Mouse (Mus musculus) midbrain, embryonic 15.5 days (tissue): ENCODE data around the gene Gm49711. TPM values are rescaled to one million over a fixed set of nuclear protein-coding genes. Genes with fewer than 3 reads are reported as not detected.

Experiments used
- ATAC-seq: fragments of 200-750 bp; cut with Nextera tagmentation; replicated peaks from 2 replicates; pipeline ENCODE4 v1.8.0; 2017; ENCODE audit warnings: moderate TSS enrichment
- H3K27ac ChIP-seq: fragments of 300-500 bp; sonication (generic); 2 replicates; pipeline ENCODE4 v1.5.1; 2015; ENCODE audit warnings: mild to moderate bottlenecking, inconsistent platforms
- H3K27me3 ChIP-seq: fragments of 300-500 bp; sonication (generic); replicated peaks from 2 replicates; pipeline ENCODE4 v1.6.1; 2015; ENCODE audit warnings: inconsistent platforms
- H3K36me3 ChIP-seq: fragments of 300-500 bp; sonication (generic); replicated peaks from 2 replicates; pipeline ENCODE4 v1.6.1; 2015; ENCODE audit warnings: inconsistent platforms
- H3K4me1 ChIP-seq: fragments of 300-500 bp; sonication (generic); 2 replicates; pipeline ENCODE4 v1.6.1; 2015; ENCODE audit warnings: inconsistent platforms
- H3K4me2 ChIP-seq: fragments of 300-500 bp; sonication (generic); 2 replicates; pipeline ENCODE4 v1.6.1; 2015; ENCODE audit warnings: inconsistent platforms, mild to moderate bottlenecking, moderate library complexity
- H3K4me3 ChIP-seq: fragments of 300-500 bp; sonication (generic); 2 replicates; pipeline ENCODE4 v1.5.1; 2015; ENCODE audit warnings: mild to moderate bottlenecking, inconsistent platforms
- H3K9ac ChIP-seq: fragments of 300-500 bp; sonication (generic); 2 replicates; pipeline ENCODE4 v1.6.1; 2015; ENCODE audit warnings: mild to moderate bottlenecking, inconsistent platforms
- H3K9me3 ChIP-seq: fragments of 300-500 bp; sonication (generic); 2 replicates; pipeline ENCODE4 v1.6.1; 2016; ENCODE audit warnings: inconsistent platforms
- WGBS: fragments of 180-500 bp; shearing (Covaris S2); methylation state at CpG from one replicate; pipeline ENCODE4 v1.1.7; 2015; ENCODE audit warnings: mixed read lengths; 5-methylcytosine and 5-hydroxymethylcytosine counted together
- polyA plus RNA-seq: library from polyadenylated mRNA; unstranded; fragments of >200 nt; fragmentation: Nextera tagmentation; extraction: Ambion mirVana; gene quantifications from 2 replicates; pipeline ENCODE4 v1.2.1, GENCODE M21; 2015

Gm49711 gene
- polyA plus RNA-seq, 1 experiment from 2014 or later, result 0.72 TPM

DNA sequence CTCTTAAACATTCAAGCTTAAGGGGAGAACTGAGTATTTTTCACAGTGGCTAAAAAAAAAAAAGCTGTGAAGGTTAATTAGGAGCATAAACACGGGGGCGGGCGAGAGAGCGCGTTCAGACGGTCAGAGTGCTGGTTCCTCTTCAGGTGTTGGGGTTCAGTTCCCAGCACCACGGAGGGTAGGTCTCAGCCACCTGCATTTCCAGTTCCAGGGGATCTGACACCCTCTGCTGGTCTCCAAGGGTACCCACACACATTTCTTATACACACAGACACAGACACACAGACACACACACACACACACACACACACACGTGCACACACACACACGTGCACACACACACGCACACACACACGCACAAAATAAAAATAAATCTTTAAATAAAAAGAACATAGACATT is 18.1 kb upstream of the Gm49711 start:
- Histone ChIP-seq H3K36me3 (no peaks in the 10 kb centered on the region), H3K4me3 (no peak overlapping the region), H3K27ac (no peak overlapping the region), H3K9ac (no peak overlapping the region), H3K27me3 (no peaks in the 10 kb centered on the region), H3K4me1 (no peaks in the 10 kb centered on the region), H3K9me3 (no peaks in the 10 kb centered on the region), H3K4me2 (no peak overlapping the region)
- ATAC-seq, result no peak
- WGBS, result 96% methylated on average over 11 of the region's 11 CpGs

DNA sequence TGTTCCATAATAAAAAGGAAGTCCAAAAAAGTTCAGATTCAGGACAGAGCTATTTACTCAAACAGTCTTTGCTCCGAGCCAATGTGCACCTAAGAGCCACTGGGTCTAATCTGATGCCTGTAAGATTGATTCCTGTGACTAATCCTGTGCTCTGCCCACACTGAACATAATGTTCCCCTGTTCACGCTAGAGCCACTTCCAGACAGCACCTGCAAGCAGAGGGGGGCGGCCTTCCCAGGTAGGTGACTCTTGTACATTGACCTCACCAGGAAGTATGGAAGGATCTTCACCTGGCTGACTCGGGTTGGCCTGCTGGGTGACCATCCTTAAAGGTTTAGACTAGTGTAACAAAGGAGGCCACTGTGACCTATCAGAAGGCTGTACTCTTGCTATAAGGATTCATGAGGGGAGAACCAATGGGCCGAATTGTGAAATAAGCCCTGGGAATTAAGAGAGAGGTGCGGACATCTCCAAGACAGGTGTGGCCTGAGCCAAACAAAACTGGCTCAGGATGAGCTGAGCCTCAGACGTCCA is 6.3 kb upstream of the Gm49711 start:
- Histone ChIP-seq H3K9ac (no peak overlapping the region), H3K9me3 (no peaks in the 10 kb centered on the region), H3K27me3 (no peaks in the 10 kb centered on the region), H3K36me3 (no peaks in the 10 kb centered on the region), H3K4me2 (no peak overlapping the region), H3K4me3 (no peak overlapping the region), H3K4me1 (no peaks in the 10 kb centered on the region), H3K27ac (no peak overlapping the region)
- 80% methylated on average over 7 of the region's 7 CpGs for WGBS
- ATAC-seq, result no peak

DNA sequence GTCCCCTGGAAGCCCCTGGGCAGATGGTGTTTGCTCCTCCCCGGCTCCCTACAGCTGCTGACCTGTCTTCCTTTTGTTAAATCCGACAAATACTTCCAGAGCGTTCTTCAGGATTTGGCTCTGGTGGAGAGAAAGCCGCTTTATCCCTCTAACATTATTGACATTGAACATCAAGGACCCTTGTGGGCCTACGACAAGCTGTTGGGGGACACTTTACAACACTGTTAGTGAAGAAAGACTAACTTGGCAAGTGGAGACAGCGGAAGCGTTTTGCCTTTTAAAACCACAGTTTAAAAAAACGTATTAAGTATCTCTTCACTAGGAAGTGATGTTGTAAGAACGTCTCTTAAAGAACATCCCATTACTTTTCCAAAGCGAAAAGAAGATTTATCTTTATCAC is 5.5 kb upstream of the Gm49711 start:
- no peak overlapping the region for H3K4me3 ChIP-seq
- no peaks in the 10 kb centered on the region for H3K36me3 ChIP-seq
- H3K27me3 ChIP-seq, result no peaks in the 10 kb centered on the region
- ATAC-seq, result no peak
- no peak overlapping the region for H3K27ac ChIP-seq
- H3K4me2 ChIP-seq, result no peak overlapping the region
- H3K9me3 ChIP-seq, result no peaks in the 10 kb centered on the region
- peaks cover 7% of the 10 kb centered on the region for H3K4me1 ChIP-seq
- 72% methylated on average over 10 of the region's 10 CpGs for WGBS
- no peak overlapping the region for H3K9ac ChIP-seq

DNA sequence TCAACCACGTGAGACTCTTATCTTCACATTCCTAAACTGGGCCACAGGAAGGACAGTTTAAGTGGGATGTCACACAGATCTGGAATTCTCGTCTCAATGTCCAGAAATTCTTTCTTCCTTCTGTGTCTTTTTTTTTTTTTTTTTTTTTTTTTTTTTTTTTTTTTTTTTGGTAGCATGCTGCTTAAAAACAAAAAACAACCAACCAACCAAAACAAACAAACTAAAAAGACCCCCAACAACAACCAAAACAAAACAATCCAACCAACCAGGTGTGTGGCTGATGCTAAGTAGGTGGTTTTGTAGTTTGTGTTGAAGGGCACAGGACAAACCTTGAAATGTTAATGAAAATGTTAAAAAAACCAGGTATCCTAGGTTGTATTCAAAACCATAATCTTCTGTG is 1.4 kb upstream of the Gm49711 start:
- WGBS, result 70% methylated on average over 2 of the region's 2 CpGs
- peaks cover 32% of the 10 kb centered on the region for H3K4me1 ChIP-seq
- no peak overlapping the region for H3K9ac ChIP-seq

DNA sequence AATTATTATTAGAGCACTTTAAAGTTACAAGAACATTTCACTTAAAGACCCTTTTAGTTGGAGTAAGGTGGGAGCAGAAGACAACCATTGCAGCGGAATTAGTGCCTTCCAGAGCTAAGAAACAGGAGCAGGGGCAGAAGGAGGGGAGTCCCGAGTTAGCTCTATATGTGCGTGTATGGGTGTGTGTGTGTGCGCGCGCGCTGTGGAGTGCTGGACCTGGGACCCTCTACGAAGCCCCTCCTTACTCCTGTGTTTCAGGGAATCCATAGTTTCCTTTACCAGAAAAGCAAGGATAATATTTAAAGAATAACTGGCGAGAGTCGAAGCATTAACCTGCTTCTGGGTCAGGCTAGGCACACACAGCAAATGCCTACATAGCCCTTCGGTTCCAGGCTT is 662 bp upstream of the Gm49711 start:
- Histone ChIP-seq H3K4me3 (peak overlapping the region; percentile 86), H3K27ac (peak overlapping the region; percentile 90), H3K4me2 (peak overlapping the region; percentile 74), H3K9ac (peak overlapping the region; percentile 68), H3K27me3 (no peaks in the 10 kb centered on the region), H3K4me1 (peaks cover 32% of the 10 kb centered on the region), H3K9me3 (no peaks in the 10 kb centered on the region), H3K36me3 (no peaks in the 10 kb centered on the region; the same call in 1 of the 2 replicates)
- under 1% methylated on average over 11 of the region's 11 CpGs for WGBS
- peak; percentile 67 for ATAC-seq

More for the DNA sequence above, 1.4 kb upstream of the Gm49711 start:
- H3K9me3 ChIP-seq, result no peaks in the 10 kb centered on the region
- no peaks in the 10 kb centered on the region; the same call in 1 of the 2 replicates for H3K36me3 ChIP-seq
- H3K4me3 ChIP-seq, result no peak overlapping the region
- no peak for ATAC-seq
- H3K27me3 ChIP-seq, result no peaks in the 10 kb centered on the region
- 0 out of 2 replicates have a peak overlapping the region, but pooled peaks have one; percentile 74 for H3K4me2 ChIP-seq
- H3K27ac ChIP-seq, result no peak overlapping the region

DNA sequence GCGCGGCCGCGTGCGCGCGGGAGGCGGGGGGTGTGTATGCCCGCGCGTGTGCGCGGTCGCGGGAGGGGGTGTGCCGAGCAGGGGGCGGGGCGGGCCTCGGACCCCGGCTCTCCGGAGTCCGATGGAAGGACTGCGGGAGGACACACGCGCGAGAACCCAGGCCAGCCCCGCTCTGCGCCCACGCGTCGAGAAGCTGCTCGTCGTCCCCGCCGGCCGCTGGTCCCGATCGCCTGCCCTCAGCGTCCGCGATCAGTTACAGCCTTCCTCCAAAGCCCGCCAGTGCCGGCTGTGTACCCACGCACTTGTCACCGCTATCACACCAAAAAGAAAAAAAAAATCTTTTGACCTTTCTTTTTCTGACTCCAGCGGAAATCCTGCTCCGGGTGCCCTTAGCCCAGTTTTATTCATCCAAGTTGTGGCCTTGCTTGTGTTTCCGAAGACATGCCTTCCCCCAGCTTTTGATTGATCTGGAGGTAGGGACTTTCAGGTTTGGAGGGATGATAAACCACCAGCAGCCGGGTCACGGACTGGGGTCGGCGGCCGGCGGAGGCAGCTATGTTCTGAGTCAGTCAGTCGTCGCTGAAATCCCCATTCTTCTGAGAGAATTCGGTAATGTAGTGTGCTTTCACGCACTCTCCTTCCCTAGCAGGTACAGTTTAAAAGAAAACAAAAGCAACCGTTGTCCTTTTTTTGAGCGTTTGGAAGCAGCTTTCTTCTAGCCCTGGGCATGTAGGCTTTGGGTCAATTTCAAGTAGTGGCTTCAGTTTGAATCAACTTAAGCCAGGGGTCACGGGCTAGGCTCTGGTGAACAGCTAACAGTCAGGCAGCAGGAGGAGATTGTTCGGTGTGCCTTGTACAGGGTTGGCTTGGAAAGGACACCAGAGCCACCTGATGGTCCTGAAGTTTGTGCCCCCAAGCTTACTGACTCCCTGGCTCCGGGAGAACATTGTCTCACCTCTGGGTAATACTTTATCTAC is 816 bp downstream of the Gm49711 start:
- ATAC-seq, result peak; percentile 26
- Histone ChIP-seq H3K4me2 (peak overlapping the region; percentile 74), H3K4me1 (peaks cover 32% of the 10 kb centered on the region), H3K9me3 (no peaks in the 10 kb centered on the region), H3K27ac (peak overlapping the region; percentile 90), H3K36me3 (no peaks in the 10 kb centered on the region; the same call in 1 of the 2 replicates), H3K4me3 (peak overlapping the region; percentile 86), H3K27me3 (no peaks in the 10 kb centered on the region), H3K9ac (peak overlapping the region; percentile 68)
- WGBS, result 1% methylated on average over 51 of the region's 63 CpGs

DNA sequence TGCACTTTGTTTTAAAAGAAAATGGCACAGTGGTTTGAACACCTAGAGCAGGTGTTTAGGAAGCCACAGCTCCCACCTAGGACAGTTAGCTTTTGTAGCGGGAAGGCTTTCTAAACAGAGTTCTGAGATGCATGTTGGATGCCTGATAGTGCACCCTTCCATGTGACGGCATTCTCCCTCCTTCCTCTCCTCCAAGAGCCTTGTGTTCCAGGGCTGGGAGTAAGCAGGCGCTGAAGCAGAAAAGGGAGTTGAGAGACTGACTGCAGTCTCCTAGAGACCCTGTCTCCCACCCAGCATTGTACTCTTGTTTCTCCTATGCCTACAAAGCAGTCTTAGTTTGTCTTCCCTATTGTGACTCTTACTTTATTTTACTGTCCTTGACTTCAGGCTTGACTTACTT is 2.1 kb downstream of the Gm49711 start:
- Histone ChIP-seq H3K4me3 (peak overlapping the region; percentile 86), H3K4me1 (peaks cover 32% of the 10 kb centered on the region), H3K9me3 (no peaks in the 10 kb centered on the region), H3K27ac (no peak overlapping the region), H3K27me3 (no peaks in the 10 kb centered on the region), H3K9ac (peak overlapping the region; percentile 10; the same call in 1 of the 2 replicates), H3K36me3 (no peaks in the 10 kb centered on the region; the same call in 1 of the 2 replicates), H3K4me2 (peak overlapping the region; percentile 74)
- WGBS, result 61% methylated on average over 3 of the region's 3 CpGs
- ATAC-seq, result no peak

DNA sequence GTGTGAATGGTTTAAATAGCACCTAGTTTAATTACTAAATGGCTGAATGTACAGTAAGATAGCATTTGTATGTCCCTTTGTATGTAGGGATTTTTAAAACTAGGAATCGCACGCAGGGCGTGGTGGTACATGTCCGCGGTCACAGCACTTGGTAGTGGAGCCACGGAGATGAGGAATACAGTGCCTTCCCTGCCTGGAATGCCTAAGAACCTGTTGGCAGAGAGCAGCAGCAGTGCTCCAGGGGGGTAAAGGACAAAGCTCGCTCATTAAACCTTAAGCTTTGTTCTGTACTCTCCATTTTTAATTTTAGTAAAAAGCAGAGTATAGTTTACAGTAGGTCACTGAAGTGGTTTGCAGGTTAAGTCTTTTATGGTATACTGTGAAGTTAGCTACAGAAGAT is 3.5 kb downstream of the Gm49711 start:
- H3K9ac ChIP-seq, result no peak overlapping the region
- no peaks in the 10 kb centered on the region for H3K27me3 ChIP-seq
- H3K36me3 ChIP-seq, result no peaks in the 10 kb centered on the region; the same call in 1 of the 2 replicates
- H3K4me2 ChIP-seq, result no peak overlapping the region
- no peak overlapping the region for H3K4me3 ChIP-seq
- peaks cover 32% of the 10 kb centered on the region for H3K4me1 ChIP-seq
- no peak for ATAC-seq
- H3K9me3 ChIP-seq, result no peaks in the 10 kb centered on the region
- 96% methylated on average over 7 of the region's 7 CpGs for WGBS
- H3K27ac ChIP-seq, result no peak overlapping the region

DNA sequence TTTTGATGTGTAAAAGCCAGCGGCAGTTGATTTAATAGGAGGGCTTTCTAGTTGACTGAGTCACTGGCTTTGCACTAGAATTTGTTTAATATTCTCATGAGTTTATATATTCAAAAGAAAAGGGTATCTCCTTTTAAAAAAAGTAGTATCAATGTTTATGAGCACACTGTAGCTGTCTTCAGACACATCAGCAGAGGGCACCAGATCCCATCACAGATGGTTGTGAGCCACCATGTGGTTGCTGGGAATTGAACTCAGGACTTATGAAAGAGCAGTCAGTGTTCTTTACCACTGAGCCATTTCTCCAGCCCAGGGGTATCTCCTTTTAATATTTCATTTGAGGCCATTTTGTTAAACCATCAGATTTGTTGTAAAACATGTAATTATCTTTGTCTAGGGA is 4.7 kb downstream of the Gm49711 start:
- Histone ChIP-seq H3K27ac (no peak overlapping the region), H3K9me3 (no peaks in the 10 kb centered on the region), H3K4me1 (peaks cover 25% of the 10 kb centered on the region), H3K27me3 (no peaks in the 10 kb centered on the region), H3K36me3 (peaks cover 3% of the 10 kb centered on the region; the same call in 1 of the 2 replicates), H3K9ac (no peak overlapping the region), H3K4me2 (no peak overlapping the region), H3K4me3 (no peak overlapping the region)
- no peak for ATAC-seq
- 100% methylated on average over 1 of the region's 1 CpGs for WGBS

DNA sequence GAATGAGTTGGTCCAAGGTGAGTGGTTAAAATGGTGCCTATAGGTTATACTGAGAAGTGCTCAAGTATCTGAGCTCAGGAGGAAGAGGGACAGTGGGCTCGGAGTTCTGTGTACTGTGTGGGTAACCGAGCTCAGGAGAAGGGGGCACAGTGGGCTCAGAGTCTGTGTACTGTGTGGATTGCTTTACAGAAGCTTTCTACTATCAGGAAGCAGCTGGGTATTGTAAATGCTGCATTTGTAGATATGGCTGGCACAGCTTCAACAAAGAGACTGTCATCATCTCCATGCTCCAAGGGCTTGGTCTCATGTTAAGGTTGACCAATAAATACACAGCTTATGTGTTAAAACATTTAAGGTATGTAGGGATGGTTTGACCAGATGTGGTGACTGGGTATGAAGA is 6.7 kb downstream of the Gm49711 start:
- WGBS, result 91% methylated on average over 2 of the region's 2 CpGs
- Histone ChIP-seq H3K4me1 (peaks cover 19% of the 10 kb centered on the region), H3K27me3 (no peaks in the 10 kb centered on the region), H3K4me2 (no peak overlapping the region), H3K9me3 (no peaks in the 10 kb centered on the region), H3K36me3 (peaks cover 10% of the 10 kb centered on the region; the same call in 1 of the 2 replicates), H3K9ac (no peak overlapping the region), H3K4me3 (no peak overlapping the region), H3K27ac (no peak overlapping the region)
- ATAC-seq, result no peak

DNA sequence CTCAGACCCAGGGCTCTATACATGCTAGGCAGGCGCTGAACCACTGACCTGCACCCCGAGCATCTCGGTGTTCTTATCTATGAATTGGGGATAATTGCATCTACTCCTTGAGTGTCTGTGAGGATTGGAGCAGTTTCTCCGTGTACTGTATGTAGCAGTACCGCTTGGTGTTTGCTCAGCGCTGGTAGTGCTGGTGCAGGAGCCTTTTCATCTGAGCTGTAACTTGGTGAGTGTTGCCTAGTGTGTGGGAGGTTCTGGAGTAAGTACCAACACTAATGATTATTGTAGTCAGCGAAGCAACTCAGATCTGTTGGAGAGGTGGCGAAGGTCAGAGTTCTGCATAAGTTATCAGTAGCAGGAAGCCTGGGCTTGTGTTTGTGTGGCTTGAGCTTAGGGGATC is 12.2 kb downstream of the Gm49711 start:
- Histone ChIP-seq H3K9me3 (no peaks in the 10 kb centered on the region), H3K36me3 (peaks cover 10% of the 10 kb centered on the region; the same call in 1 of the 2 replicates), H3K4me2 (no peak overlapping the region), H3K27me3 (no peaks in the 10 kb centered on the region), H3K4me3 (no peak overlapping the region), H3K4me1 (no peaks in the 10 kb centered on the region), H3K9ac (no peak overlapping the region), H3K27ac (no peak overlapping the region)
- WGBS, result 94% methylated on average over 8 of the region's 8 CpGs
- no peak for ATAC-seq

DNA sequence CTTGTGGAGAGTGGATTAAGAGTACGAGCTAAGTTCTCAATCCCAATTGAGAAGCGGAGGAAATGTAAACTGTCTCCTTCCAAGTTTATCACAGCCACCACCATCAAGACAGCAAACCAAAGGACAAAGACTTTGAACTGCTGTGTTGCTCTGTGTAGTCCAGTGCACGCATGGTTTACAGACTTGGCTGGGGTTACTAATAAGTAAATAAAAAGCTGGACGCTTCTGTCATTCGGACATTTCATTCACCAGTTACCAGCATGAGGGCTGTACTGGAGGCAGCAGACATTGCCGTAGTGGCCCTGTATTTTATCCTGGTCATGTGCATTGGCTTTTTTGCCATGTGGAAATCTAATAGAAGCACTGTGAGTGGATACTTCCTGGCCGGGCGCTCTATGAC is 18.7 kb downstream of the Gm49711 start:
- Histone ChIP-seq H3K36me3 (peaks cover 7% of the 10 kb centered on the region; the same call in 1 of the 2 replicates), H3K4me1 (no peaks in the 10 kb centered on the region), H3K27ac (no peak overlapping the region), H3K9ac (no peak overlapping the region), H3K4me2 (no peak overlapping the region), H3K4me3 (no peak overlapping the region), H3K9me3 (no peaks in the 10 kb centered on the region), H3K27me3 (no peaks in the 10 kb centered on the region)
- no peak for ATAC-seq
- WGBS, result 96% methylated on average over 8 of the region's 8 CpGs
